Mouse (Mus musculus) kidney, embryonic 14.5 days (tissue): ENCODE measurements around the gene Ttc16. TPM values are rescaled to one million over a fixed set of nuclear protein-coding genes. Genes with fewer than 3 reads are reported as not detected.
A peak's percentile ranks its signal among the peaks of the same experiment; 100 is the strongest.

Experiments
- ATAC-seq: fragments of 200-750 bp; cut with Nextera tagmentation; 2 replicates; pipeline ENCODE4 v1.8.0; 2017; ENCODE audit warnings: moderate number of reproducible peaks, mild to moderate bottlenecking, moderate TSS enrichment, moderate library complexity; ENCODE audit not compliant: low FRiP score, low TSS enrichment
- H3K27ac ChIP-seq: fragments of 300-500 bp; sonication (generic); 2 replicates; pipeline ENCODE4 v1.5.1; 2014; ENCODE audit warnings: low read depth, mild to moderate bottlenecking, low read length, moderate library complexity, mixed read lengths
- H3K27me3 ChIP-seq: fragments of 300-500 bp; sonication (generic); 2 replicates; pipeline ENCODE4 v1.6.1; 2014; ENCODE audit warnings: mild to moderate bottlenecking, low read length; ENCODE audit not compliant: control insufficient read depth, insufficient read depth
- H3K36me3 ChIP-seq: fragments of 300-500 bp; sonication (generic); 2 replicates; pipeline ENCODE4 v1.6.1; 2014; ENCODE audit warnings: low read length, mixed read lengths; ENCODE audit not compliant: control insufficient read depth, insufficient read depth
- H3K4me1 ChIP-seq: fragments of 300-500 bp; sonication (generic); 2 replicates; pipeline ENCODE4 v1.6.1; 2014; ENCODE audit warnings: low read length, mixed read lengths; ENCODE audit not compliant: control insufficient read depth, insufficient read depth
- H3K4me2 ChIP-seq: fragments of 300-500 bp; sonication (generic); replicated peaks from 2 replicates; pipeline ENCODE4 v1.6.1; 2014; ENCODE audit warnings: low read depth, mild to moderate bottlenecking, low read length
- H3K4me3 ChIP-seq: fragments of 300-500 bp; sonication (generic); 2 replicates; pipeline ENCODE4 v1.5.1; 2014; ENCODE audit warnings: mild to moderate bottlenecking, low read length
- H3K9ac ChIP-seq: fragments of 300-500 bp; sonication (generic); 2 replicates; pipeline ENCODE4 v1.6.1; 2014; ENCODE audit warnings: low read depth, mild to moderate bottlenecking, low read length, moderate library complexity
- H3K9me3 ChIP-seq: fragments of 300-500 bp; sonication (generic); 2 replicates; pipeline ENCODE4 v1.6.1; 2016; ENCODE audit warnings: low read length; ENCODE audit not compliant: control insufficient read depth
- WGBS: fragments of 180-500 bp; shearing (Covaris S2); extraction: QIAGEN DNeasy Blood & Tissue Kit; methylation state at CpG from one replicate; pipeline ENCODE4 v1.1.7; 2014; 5-methylcytosine and 5-hydroxymethylcytosine counted together
- polyA plus RNA-seq: library from polyadenylated mRNA; unstranded; fragments of >200 nt; fragmentation: Nextera tagmentation; extraction: Ambion mirVana; gene quantifications from 2 replicates; pipeline ENCODE4 v1.2.1, GENCODE M21; 2014

Ttc16 gene
- polyA plus RNA-seq, 1 experiment from 2014 or later = not detected

DNA sequence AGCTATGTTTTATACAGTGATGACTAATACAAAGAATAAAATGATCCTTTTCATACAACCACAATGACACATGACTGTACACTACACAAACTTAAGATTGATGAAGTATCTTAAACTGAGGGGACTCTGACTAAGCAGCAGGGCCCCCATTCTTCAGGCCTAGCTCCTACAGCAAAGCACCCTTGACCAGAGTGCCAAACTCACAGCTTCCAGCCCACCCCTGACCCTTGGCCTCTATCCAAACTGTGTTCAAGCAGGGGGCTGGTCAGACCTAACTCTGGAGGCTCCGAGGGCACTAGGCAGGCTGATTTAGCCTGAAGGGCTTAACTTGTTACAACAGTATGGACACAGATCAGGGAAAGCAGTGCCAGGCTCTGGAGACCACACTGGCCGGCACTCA lies 13.1 kb upstream of the Ttc16 start:
- 51% methylated on average over 2 of the region's 2 CpGs for WGBS
- H3K27me3 ChIP-seq = no peaks in the 10 kb centered on the region
- no peak overlapping the region for H3K4me2 ChIP-seq
- no peak for ATAC-seq
- no peaks in the 10 kb centered on the region for H3K9me3 ChIP-seq
- H3K4me1 ChIP-seq = no peaks in the 10 kb centered on the region
- H3K36me3 ChIP-seq = peaks cover 2% of the 10 kb centered on the region; the same call in 1 of the 2 replicates
- H3K4me3 ChIP-seq = no peak overlapping the region
- no peak overlapping the region for H3K27ac ChIP-seq
- H3K9ac ChIP-seq = no peak overlapping the region

- H3K27me3 ChIP-seq = no peaks in the 10 kb centered on the region
- no peak overlapping the region for H3K27ac ChIP-seq
- H3K4me2 ChIP-seq = no peak overlapping the region
- H3K9me3 ChIP-seq = no peaks in the 10 kb centered on the region
- ATAC-seq = no peak
- no peaks in the 10 kb centered on the region for H3K4me1 ChIP-seq
- H3K4me3 ChIP-seq = no peak overlapping the region
- H3K36me3 ChIP-seq = 0 out of 2 replicates have a peak, but pooled peaks cover 2% of the 10 kb centered on the region
- H3K9ac ChIP-seq = no peak overlapping the region
- WGBS = 59% methylated on average over 6 of the region's 6 CpGs
These were observed 11.7 kb upstream of the Ttc16 start for GRCm38 (mm10) chr2:32787176-32787575.

- Histone ChIP-seq H3K9me3 (no peaks in the 10 kb centered on the region), H3K27ac (no peak within 1 kb of the TSS), H3K4me2 (no peak within 1 kb of the TSS), H3K36me3 (no peaks in the 10 kb centered on the region), H3K4me1 (no peaks in the 10 kb centered on the region), H3K27me3 (no peaks in the 10 kb centered on the region), H3K4me3 (no peak within 1 kb of the TSS), H3K9ac (no peak within 1 kb of the TSS)
- no peak for ATAC-seq
- 73% methylated on average over 4 of the region's 4 CpGs for WGBS
These were observed 8.7 kb upstream of the Ttc16 start, which contains the start of gene Cfap157 for GRCm38 (mm10) chr2:32784048-32784681. Gene Cfap157, minus strand, starts transcription at chr2:32784428.

DNA sequence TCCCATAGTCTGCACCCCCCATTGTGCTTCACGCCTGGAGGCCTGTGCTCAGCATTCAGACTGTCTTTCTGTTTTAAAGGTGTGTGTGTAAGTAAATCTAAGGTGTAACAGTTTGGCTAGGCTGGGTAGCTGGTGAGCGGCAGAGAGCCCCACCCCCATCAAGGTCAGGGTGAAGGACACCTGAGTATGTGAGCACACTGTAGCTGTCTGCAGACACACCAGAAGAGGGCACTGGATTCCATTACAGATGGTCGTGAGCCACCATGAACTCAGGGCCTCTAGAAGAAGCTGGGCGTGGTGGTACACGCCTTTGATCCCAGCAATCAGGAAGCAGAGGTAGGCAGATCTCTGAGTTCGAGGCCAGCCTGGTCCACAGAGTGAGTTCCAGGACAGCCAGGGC lies 6.3 kb upstream of the Ttc16 start:
- H3K36me3 ChIP-seq = no peaks in the 10 kb centered on the region
- no peaks in the 10 kb centered on the region for H3K9me3 ChIP-seq
- 75% methylated on average over 6 of the region's 6 CpGs for WGBS
- H3K4me2 ChIP-seq = no peak overlapping the region
- no peak overlapping the region for H3K4me3 ChIP-seq
- no peaks in the 10 kb centered on the region for H3K4me1 ChIP-seq
- H3K27ac ChIP-seq = no peak overlapping the region
- no peaks in the 10 kb centered on the region for H3K27me3 ChIP-seq
- H3K9ac ChIP-seq = no peak overlapping the region
- no peak for ATAC-seq

DNA sequence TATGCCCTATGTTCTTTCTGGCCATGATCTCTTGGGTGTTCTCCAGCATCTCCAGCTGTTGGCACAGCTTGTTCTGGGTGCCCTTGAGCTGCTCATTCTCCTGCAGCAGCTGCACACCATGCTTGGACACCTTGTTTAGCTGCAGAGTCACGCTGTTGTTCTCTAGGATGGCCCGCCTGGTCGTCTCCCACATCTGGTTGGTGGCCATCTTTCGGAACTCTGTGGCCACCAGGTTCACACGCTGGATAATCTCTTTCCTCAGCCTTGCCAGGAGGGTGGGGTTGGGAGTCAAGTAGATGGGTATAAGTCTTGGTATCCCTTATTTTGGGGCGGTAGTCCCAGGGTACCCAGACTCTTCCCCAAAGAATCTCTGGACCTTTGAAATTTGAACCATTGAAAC lies 4.3 kb upstream of the Ttc16 start:
- no peaks in the 10 kb centered on the region for H3K27me3 ChIP-seq
- H3K4me3 ChIP-seq = no peak overlapping the region
- H3K9me3 ChIP-seq = no peaks in the 10 kb centered on the region
- WGBS = 86% methylated on average over 6 of the region's 6 CpGs
- no peak overlapping the region for H3K27ac ChIP-seq
- no peak overlapping the region for H3K9ac ChIP-seq
- H3K4me1 ChIP-seq = peaks cover 6% of the 10 kb centered on the region; the same call in 1 of the 2 replicates
- ATAC-seq = no peak
- H3K36me3 ChIP-seq = no peaks in the 10 kb centered on the region
- no peak overlapping the region for H3K4me2 ChIP-seq

DNA sequence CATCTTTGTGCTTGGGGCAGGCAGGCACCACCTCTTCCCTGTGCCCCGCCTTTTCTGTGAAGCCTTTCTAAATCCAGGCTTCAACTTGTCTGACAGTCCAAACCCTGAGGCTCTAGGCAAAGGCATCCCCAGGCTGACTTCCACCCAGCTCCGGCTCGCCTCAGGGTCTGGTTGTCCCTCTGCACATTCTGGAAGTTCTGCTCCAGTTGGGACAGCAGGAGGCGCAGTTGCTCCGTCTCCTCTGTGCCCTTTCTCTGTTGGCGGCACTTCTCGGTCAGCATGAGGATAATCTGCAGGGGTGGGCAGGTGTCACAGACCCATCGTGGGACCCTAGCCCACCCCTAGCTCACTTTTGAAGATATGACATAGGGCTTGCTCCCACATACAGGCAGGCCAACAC lies 3.7 kb upstream of the Ttc16 start:
- Histone ChIP-seq H3K4me3 (no peak overlapping the region), H3K36me3 (no peaks in the 10 kb centered on the region), H3K9me3 (no peaks in the 10 kb centered on the region), H3K4me1 (peaks cover 6% of the 10 kb centered on the region; the same call in 1 of the 2 replicates), H3K27me3 (no peaks in the 10 kb centered on the region), H3K9ac (0 out of 2 replicates have a peak overlapping the region, but pooled peaks have one; percentile 18), H3K4me2 (no peak overlapping the region), H3K27ac (no peak overlapping the region)
- 26% methylated on average over 8 of the region's 8 CpGs for WGBS
- ATAC-seq = no peak

- H3K36me3 ChIP-seq = no peaks in the 10 kb centered on the region
- no peaks in the 10 kb centered on the region for H3K9me3 ChIP-seq
- H3K4me1 ChIP-seq = peaks cover 6% of the 10 kb centered on the region; the same call in 1 of the 2 replicates
- no peak overlapping the region for H3K27ac ChIP-seq
- H3K27me3 ChIP-seq = no peaks in the 10 kb centered on the region
- no peak overlapping the region for H3K4me3 ChIP-seq
- H3K4me2 ChIP-seq = no peak overlapping the region
- no peak for ATAC-seq
- WGBS = 94% methylated on average over 6 of the region's 6 CpGs
- no peak overlapping the region for H3K9ac ChIP-seq
These were observed 2.6 kb upstream of the Ttc16 start for GRCm38 (mm10) chr2:32778081-32778480.

GRCm38 (mm10) chr2:32776192-32776591 lies 759 bp upstream of the Ttc16 start:
- H3K9ac ChIP-seq = peak overlapping the region; percentile 50; the same call in 1 of the 2 replicates
- WGBS = 17% methylated on average over 22 of the region's 22 CpGs
- no peaks in the 10 kb centered on the region for H3K9me3 ChIP-seq
- no peak for ATAC-seq
- peak overlapping the region; percentile 88 for H3K4me2 ChIP-seq
- no peak overlapping the region for H3K27ac ChIP-seq
- H3K4me1 ChIP-seq = peaks cover 6% of the 10 kb centered on the region; the same call in 1 of the 2 replicates
- peak overlapping the region; percentile 61 for H3K4me3 ChIP-seq
- H3K27me3 ChIP-seq = no peaks in the 10 kb centered on the region
- H3K36me3 ChIP-seq = no peaks in the 10 kb centered on the region

GRCm38 (mm10) chr2:32772626-32773279 lies 2.7 kb downstream of the Ttc16 start:
- no peak for ATAC-seq
- H3K9me3 ChIP-seq = no peaks in the 10 kb centered on the region
- H3K4me2 ChIP-seq = no peak overlapping the region
- H3K9ac ChIP-seq = no peak overlapping the region
- WGBS = 78% methylated on average over 8 of the region's 8 CpGs
- H3K4me1 ChIP-seq = peaks cover 6% of the 10 kb centered on the region; the same call in 1 of the 2 replicates
- H3K27me3 ChIP-seq = no peaks in the 10 kb centered on the region
- no peak overlapping the region for H3K27ac ChIP-seq
- no peak overlapping the region for H3K4me3 ChIP-seq
- H3K36me3 ChIP-seq = no peaks in the 10 kb centered on the region
